ENCODE assay signal across 8 mouse cellular contexts in genomic region chr11:103763410-103764163, GRCm38 (mm10). TPM values are rescaled to one million over a fixed set of nuclear protein-coding genes. Genes with fewer than 3 reads are reported as not detected.
DNase-seq lines count a peak whose midpoint lies in the region; ATAC-seq and TF ChIP-seq lines count a peak whose summit lies in the region.

No protein-coding gene starts in this region.

- peaks cover 91% of the 10 kb centered on the region for H3K27me3 ChIP-seq in forebrain, embryonic 12.5 days
- H3K27me3 ChIP-seq in intestine, embryonic 16.5 days (replicated peaks; ENCODE audit: control insufficient read depth, insufficient read depth, low read length): no peaks in the 10 kb centered on the region
- H3K27me3 ChIP-seq in lung, embryonic 14.5 days (ENCODE audit: insufficient read depth, low read length): peaks cover 1% of the 10 kb centered on the region; the same call in 1 of the 2 replicates

- H3K27ac ChIP-seq in forebrain, embryonic 12.5 days: no peak overlapping the region
- no peak overlapping the region for H3K27ac ChIP-seq in intestine, embryonic 16.5 days (ENCODE audit: low read length)
- no peak overlapping the region for H3K27ac ChIP-seq in lung, embryonic 14.5 days (ENCODE audit: low read depth)

- peak; percentile 78 for DNase-seq in CD4-positive, CD25-positive, alpha-beta regulatory T cell, adult 2 months (ENCODE audit: low read depth, low spot score)
- DNase-seq in urinary bladder, postnatal 14 days (ENCODE audit: low spot score): peak; percentile 14
- no peak for DNase-seq in urinary bladder, postnatal 10 days (ENCODE audit: low spot score)
- peak; percentile 83 for DNase-seq in lung, embryonic 14.5 days
- DNase-seq in retina, postnatal 7 days (ENCODE audit: low read depth, low spot score): peak; percentile 75

- peak; percentile 88 for TF ChIP-seq CTCF in lung, embryonic 14.5 days (IDR thresholded peaks at IDR 0.05; ENCODE audit: low read depth)

- 35% methylated on average over 10 of the region's 10 CpGs for WGBS in forebrain, embryonic 12.5 days
- 16% methylated on average over 10 of the region's 10 CpGs for WGBS in intestine, embryonic 16.5 days
- WGBS in lung, embryonic 14.5 days: 20% methylated on average over 10 of the region's 10 CpGs

- no peak overlapping the region for H3K4me3 ChIP-seq in forebrain, embryonic 12.5 days (replicated peaks)
- H3K4me3 ChIP-seq in intestine, embryonic 16.5 days (ENCODE audit: low read length): no peak overlapping the region
- no peak overlapping the region for H3K4me3 ChIP-seq in lung, embryonic 14.5 days (ENCODE audit: low read depth, low read length)

- H3K9me3 ChIP-seq in forebrain, embryonic 12.5 days: 0 out of 2 replicates have a peak, but pooled peaks cover 3% of the 10 kb centered on the region
- no peaks in the 10 kb centered on the region for H3K9me3 ChIP-seq in intestine, embryonic 16.5 days (ENCODE audit: control insufficient read depth, low read length)
- H3K9me3 ChIP-seq in lung, embryonic 14.5 days (ENCODE audit: low read depth, low read length): no peaks in the 10 kb centered on the region

- H3K9ac ChIP-seq in forebrain, embryonic 12.5 days: no peak overlapping the region
- no peak overlapping the region for H3K9ac ChIP-seq in intestine, embryonic 16.5 days (ENCODE audit: low read depth, low read length)
- H3K9ac ChIP-seq in lung, embryonic 14.5 days: no peak overlapping the region

- no peak overlapping the region for H3K4me2 ChIP-seq in forebrain, embryonic 12.5 days
- peak overlapping the region; percentile 43 for H3K4me2 ChIP-seq in intestine, embryonic 16.5 days (ENCODE audit: low read depth, low read length)
- H3K4me2 ChIP-seq in lung, embryonic 14.5 days: no peak overlapping the region

- H3K36me3 ChIP-seq in forebrain, embryonic 12.5 days (replicated peaks): no peaks in the 10 kb centered on the region
- H3K36me3 ChIP-seq in intestine, embryonic 16.5 days (ENCODE audit: control insufficient read depth, insufficient read depth, low read length): no peaks in the 10 kb centered on the region
- no peaks in the 10 kb centered on the region for H3K36me3 ChIP-seq in lung, embryonic 14.5 days (ENCODE audit: insufficient read depth)

- no peak for ATAC-seq in CD4-positive, CD25-positive, alpha-beta regulatory T cell, adult 4 months
- 0 out of 2 replicates have a peak, but pooled peaks have one; percentile 41 for ATAC-seq in forebrain, embryonic 12.5 days (ENCODE audit: low FRiP score)
- ATAC-seq in intestine, embryonic 16.5 days: peak; percentile 92
- peak; percentile 56 for ATAC-seq in lung, embryonic 14.5 days (ENCODE audit: insufficient read depth)

- peaks cover 17% of the 10 kb centered on the region for H3K4me1 ChIP-seq in forebrain, embryonic 12.5 days
- H3K4me1 ChIP-seq in intestine, embryonic 16.5 days (ENCODE audit: control insufficient read depth, insufficient read depth, low read length): no peaks in the 10 kb centered on the region
- H3K4me1 ChIP-seq in lung, embryonic 14.5 days (ENCODE audit: insufficient read depth): no peaks in the 10 kb centered on the region

RNA-seq across cellular contexts. Expression of gene Wnt3, which starts 10.4 kb away (rescaled TPM):
- 1 to 10 TPM; 2.4 to 3.8 TPM for polyA plus RNA-seq in CD4-positive, CD25-positive, alpha-beta regulatory T cell, adult 4 months (2017; shearing (Covaris generic))
- 6.6 TPM in 2 replicates for polyA plus RNA-seq in forebrain, embryonic 12.5 days (2016; fragmentation: Nextera tagmentation; extraction: Ambion mirVana)
- polyA plus RNA-seq in intestine, embryonic 16.5 days (2015; fragmentation: Nextera tagmentation; extraction: Ambion mirVana): 0.39 and 0.51 TPM in 2 replicates
- polyA plus RNA-seq in lung, embryonic 14.5 days (2014; fragmentation: Nextera tagmentation; extraction: Ambion mirVana): 0.18 TPM in 2 replicates

RNA-seq across cellular contexts. Expression of gene Wnt9b, which starts 14.0 kb away (rescaled TPM):
- polyA plus RNA-seq in CD4-positive, CD25-positive, alpha-beta regulatory T cell, adult 4 months (2017; shearing (Covaris generic)): not detected
- 0.40 and 0.69 TPM in 2 replicates for polyA plus RNA-seq in forebrain, embryonic 12.5 days (2016; fragmentation: Nextera tagmentation; extraction: Ambion mirVana)
- polyA plus RNA-seq in intestine, embryonic 16.5 days (2015; fragmentation: Nextera tagmentation; extraction: Ambion mirVana): 0.05 and 0.06 TPM in 2 replicates
- not detected in 2 replicates for polyA plus RNA-seq in lung, embryonic 14.5 days (2014; fragmentation: Nextera tagmentation; extraction: Ambion mirVana)
